Mouse (Mus musculus): Measurements from ENCODE around the gene Alkbh5. TPM values are rescaled to one million over a fixed set of nuclear protein-coding genes. Genes with fewer than 3 reads are reported as not detected.
A peak's percentile ranks its signal among the peaks of the same experiment; 100 is the strongest.
"Not testable (repeated sequence)": the region's sequence is repeated elsewhere in the genome, so short reads cannot be mapped to it uniquely, and the experiment has no call there.

Gene Alkbh5
- total RNA-seq, 2 experiments from 2014 or later = 49.7 to 54.1 TPM

DNA sequence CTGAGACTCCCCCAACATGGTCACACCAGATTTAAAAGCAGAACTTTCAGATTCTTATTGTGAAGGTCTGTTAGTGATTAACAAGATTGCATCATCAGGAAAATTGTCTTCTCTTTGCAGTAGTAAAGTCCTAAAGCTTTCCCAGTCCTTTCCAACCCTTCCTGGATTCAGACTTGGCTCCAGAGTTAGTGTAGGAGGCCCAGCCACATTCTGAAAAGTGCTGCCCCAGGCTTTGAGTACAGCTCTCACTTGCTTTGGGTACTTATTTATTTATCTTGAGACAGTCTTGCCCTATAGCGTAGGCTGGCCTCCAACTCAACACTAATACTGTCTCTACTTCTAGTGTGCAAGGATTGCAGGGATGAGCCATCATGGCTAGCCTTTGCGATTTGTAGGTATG lies 4.6 kb downstream of the Alkbh5 start:
- DNase-seq (ENCODE audit: extremely low spot score in 1 of 2, low spot score in 1 of 2) = no peak

DNA sequence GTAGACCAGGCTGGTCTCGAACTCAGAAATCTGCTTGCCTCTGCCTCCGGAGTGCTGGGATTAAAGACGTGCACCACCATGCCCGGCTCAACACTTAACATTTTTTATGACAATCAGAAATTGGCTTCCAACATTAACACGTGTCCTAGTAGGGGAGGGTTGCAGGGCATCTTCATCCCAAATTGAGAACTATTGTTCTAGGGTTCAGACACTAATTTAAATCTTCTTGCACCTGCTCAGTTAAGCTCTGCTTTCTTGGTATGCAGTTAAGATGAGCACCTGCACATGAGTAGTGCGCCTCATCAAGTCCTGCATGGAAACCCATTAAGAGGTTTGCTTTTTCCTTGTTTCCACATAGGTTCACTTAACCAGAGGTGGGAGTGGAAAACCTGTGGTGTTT lies 5.7 kb downstream of the Alkbh5 start:
- DNase-seq (ENCODE audit: extremely low spot score in 1 of 2, low spot score in 1 of 2) = no peak

DNA sequence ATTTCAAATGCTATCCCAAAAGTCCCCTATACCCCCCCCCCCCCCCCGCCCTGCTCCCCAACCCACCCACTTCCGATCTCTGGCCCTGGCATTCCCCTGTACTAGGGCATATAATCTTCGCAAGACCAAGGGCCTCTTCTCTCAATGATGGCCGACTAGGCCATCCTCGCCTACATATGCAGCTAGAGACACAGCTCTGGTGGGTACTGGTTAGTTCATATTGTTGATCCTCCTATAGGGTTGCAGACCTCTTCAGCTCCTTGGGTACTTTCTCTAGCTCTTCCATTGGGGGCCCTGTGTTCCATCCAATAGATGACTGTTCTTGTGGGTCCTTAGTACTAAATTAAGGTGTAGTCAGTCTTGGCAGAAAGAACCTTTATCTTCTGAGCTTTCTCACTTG lies 7.0 kb downstream of the Alkbh5 start:
- not testable (repeated sequence) for DNase-seq (ENCODE audit: extremely low spot score in 1 of 2, low spot score in 1 of 2)

GRCm38 (mm10) chr11:60545433-60545832 lies 9.3 kb downstream of the Alkbh5 start:
- DNase-seq (ENCODE audit: extremely low spot score in 1 of 2, low spot score in 1 of 2) = no peak

DNA sequence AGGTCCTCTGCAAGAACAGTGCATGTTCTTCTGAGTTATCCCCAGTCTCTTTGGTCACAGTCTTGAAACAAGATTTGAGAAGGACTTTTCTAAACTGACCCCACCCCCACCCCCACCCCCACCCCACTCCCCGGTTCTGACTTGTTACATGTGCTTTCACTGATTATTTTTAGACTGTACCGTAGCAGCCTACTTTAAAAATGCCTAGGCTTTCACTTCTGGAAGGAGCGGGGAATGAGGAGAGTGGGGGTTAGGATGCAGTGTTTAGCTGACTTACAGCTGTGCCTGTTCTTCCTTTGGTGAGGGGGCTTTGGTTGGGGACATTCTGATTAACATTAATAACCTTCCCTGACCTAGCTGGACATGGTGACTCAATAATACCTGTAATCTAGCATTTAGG lies 11.9 kb downstream of the Alkbh5 start:
- no peak for DNase-seq (ENCODE audit: extremely low spot score in 1 of 2, low spot score in 1 of 2)

GRCm38 (mm10) chr11:60553091-60553490 lies 16.9 kb downstream of the Alkbh5 start:
- DNase-seq (ENCODE audit: extremely low spot score in 1 of 2, low spot score in 1 of 2) = no peak

DNA sequence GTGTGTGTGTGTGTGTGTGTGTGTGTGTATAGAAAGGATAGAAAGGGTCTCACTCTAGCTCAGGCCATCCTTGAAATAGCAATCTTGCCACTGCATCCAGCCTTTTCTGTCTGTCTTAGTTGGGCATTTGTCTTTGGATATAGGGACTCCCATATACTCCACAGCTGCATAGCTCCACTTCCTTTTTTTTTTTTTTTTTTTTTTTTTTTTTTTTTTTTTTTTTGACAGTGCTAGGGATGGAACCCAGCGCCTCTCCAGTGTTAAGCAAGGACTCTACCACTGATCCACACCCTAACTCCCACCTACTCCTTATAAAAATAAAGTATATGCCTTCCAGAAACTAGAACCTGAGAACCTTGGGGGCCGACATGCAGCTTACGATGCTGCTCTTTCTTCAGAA lies 21.5 kb downstream of the Alkbh5 start:
- DNase-seq (ENCODE audit: extremely low spot score in 1 of 2, low spot score in 1 of 2) = no peak

DNA sequence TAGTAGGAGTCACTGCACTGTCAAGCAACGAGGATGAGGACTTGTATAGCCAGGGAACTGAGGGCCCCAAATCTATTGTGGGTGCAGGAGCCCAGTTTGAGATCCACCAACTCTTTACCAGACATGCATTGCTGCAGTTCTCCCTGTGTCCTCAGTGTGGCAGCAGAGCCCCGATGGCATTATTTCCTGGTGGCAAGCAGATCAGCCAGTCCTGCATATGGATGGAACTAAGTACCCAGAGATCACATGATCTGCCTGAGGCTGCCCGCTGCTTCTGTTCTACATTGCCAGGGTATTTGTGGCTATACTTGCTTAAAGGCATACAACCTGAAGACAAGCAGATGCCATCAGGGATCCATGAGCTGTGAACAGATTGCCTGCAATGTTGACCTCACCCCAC lies 23.2 kb downstream of the Alkbh5 start:
- peak; percentile 43 to 71 for DNase-seq (ENCODE audit: extremely low spot score in 1 of 2, low spot score in 1 of 2)

DNA sequence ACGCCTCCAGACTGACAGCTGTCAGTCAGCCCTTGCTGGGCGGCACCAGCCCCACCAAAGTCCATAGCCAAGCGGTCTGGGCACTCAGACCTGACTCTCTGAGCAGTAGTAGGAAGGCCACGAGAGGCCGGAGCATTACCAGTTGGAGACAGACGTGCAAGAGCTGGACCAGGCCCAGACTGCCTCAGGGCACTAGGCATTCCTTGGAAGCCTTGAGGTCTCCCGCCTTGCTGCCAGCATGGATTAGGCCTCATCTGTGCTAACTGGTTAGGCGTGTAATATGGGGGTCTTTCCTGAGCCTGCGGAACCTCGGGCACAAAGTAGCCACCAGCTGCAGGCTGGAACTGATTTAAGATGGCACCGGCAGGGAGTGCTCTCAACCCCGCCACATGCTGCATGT lies 37.8 kb downstream of the Alkbh5 start:
- not testable (repeated sequence) for DNase-seq (ENCODE audit: extremely low spot score in 1 of 2, low spot score in 1 of 2)

Other genes with a start within 250 kb of the Alkbh5 start
- gene Tom1l2, start 183.5 kb upstream of the Alkbh5 start, total RNA-seq (2021) = 100 to 1,000 TPM; 170 to 175 TPM
- gene Drc3, start 183.1 kb upstream of the Alkbh5 start, total RNA-seq (2021) = 1 to 10 TPM; 5.3 to 5.9 TPM
- 10 to 100 TPM; 50.1 to 53.8 TPM for gene Gid4, start 119.2 kb upstream of the Alkbh5 start, total RNA-seq (2021)
- gene Atpaf2, start 117.9 kb upstream of the Alkbh5 start, total RNA-seq (2021) = 10 to 100 TPM; 29.1 to 31.4 TPM
- gene Drg2, start 81.8 kb upstream of the Alkbh5 start, total RNA-seq (2021) = 10 to 100 TPM; 70.2 to 72.7 TPM
- gene Myo15, start 67.0 kb upstream of the Alkbh5 start, total RNA-seq (2021) = under 1 TPM; 0.05 to 0.09 TPM
- 10 to 100 TPM; 51.7 to 53.8 TPM for gene Llgl1, start 163.3 kb downstream of the Alkbh5 start, total RNA-seq (2021)
- 10 to 100 TPM; 56.8 to 59.6 TPM for gene Flii, start 190.9 kb downstream of the Alkbh5 start, total RNA-seq (2021)
- gene Mief2, start 192.0 kb downstream of the Alkbh5 start, total RNA-seq (2021) = 10 to 100 TPM; 22.8 to 26.1 TPM
- 1 to 10 TPM; 5.0 to 6.2 TPM for gene Top3a, start 241.0 kb downstream of the Alkbh5 start, total RNA-seq (2021)
- 10 to 100 TPM; 29.1 to 30.6 TPM for gene Smcr8, start 241.1 kb downstream of the Alkbh5 start, total RNA-seq (2021)

Data from layer of hippocampus, postnatal 25 days (tissue).